Mouse (Mus musculus) myocyte (in vitro differentiated cells): ENCODE data around the gene Fam216a. TPM values are rescaled to one million over a fixed set of nuclear protein-coding genes. Genes with fewer than 3 reads are reported as not detected.
A peak's percentile ranks its signal among the peaks of the same experiment; 100 is the strongest.

ENCODE experiments used
- H3K27me3 ChIP-seq: one replicate; pipeline ENCODE4 v1.6.1; 2011; ENCODE audit not compliant: control insufficient read depth, insufficient read depth, insufficient read length
- H3K36me3 ChIP-seq: one replicate; pipeline ENCODE4 v1.6.1; 2011; ENCODE audit not compliant: control insufficient read depth, insufficient read depth
- H3K4me2 ChIP-seq: one replicate; pipeline ENCODE4 v1.6.1; 2011; ENCODE audit warnings: low read depth, control low read depth
- H3K4me3 ChIP-seq: one replicate; pipeline ENCODE4 v1.5.1; 2011; ENCODE audit warnings: mild to moderate bottlenecking, control low read depth, moderate library complexity
- H3K79me2 ChIP-seq: one replicate; pipeline ENCODE4 v1.6.1; 2011; ENCODE audit not compliant: control insufficient read depth, insufficient read depth
- H3ac ChIP-seq: one replicate; pipeline ENCODE4 v1.6.1; 2011; ENCODE audit not compliant: control insufficient read depth, insufficient read length
- CEBPB ChIP-seq: IDR thresholded peaks from 2 replicates; pipeline ENCODE4 v1.6.1; 2011; ENCODE audit warnings: mild to moderate bottlenecking, moderate library complexity; ENCODE audit not compliant: poor library complexity, insufficient read depth, severe bottlenecking
- E2F4 ChIP-seq: IDR thresholded peaks from one replicate; pipeline ENCODE4 v1.6.1; 2011; ENCODE audit warnings: mild to moderate bottlenecking, control low read depth, moderate library complexity; ENCODE audit not compliant: insufficient read depth
- MAX ChIP-seq: IDR thresholded peaks from one replicate; pipeline ENCODE4 v1.6.1; 2011; ENCODE audit warnings: low read depth, mild to moderate bottlenecking, control low read depth
- MYOD1 ChIP-seq, 3 experiments: IDR thresholded peaks; one replicate each; pipeline ENCODE4 v1.6.1; 2011; ENCODE audit warnings: control low read depth in 2 of 3, low read depth in 2 of 3, mild to moderate bottlenecking in 2 of 3, moderate library complexity in 1 of 3; ENCODE audit not compliant: insufficient read length in 2 of 3, control insufficient read depth in 1 of 3
- MYOG ChIP-seq, 3 experiments: IDR thresholded peaks; one replicate each; pipeline ENCODE4 v1.6.1; 2011; ENCODE audit warnings: control low read depth in 2 of 3, low read depth in 2 of 3, mild to moderate bottlenecking in 2 of 3; ENCODE audit not compliant: insufficient read length in 2 of 3, control insufficient read depth in 1 of 3, insufficient read depth in 1 of 3
- POLR2A ChIP-seq: IDR thresholded peaks from one replicate; pipeline ENCODE4 v1.6.1; 2011; ENCODE audit warnings: low read depth, mild to moderate bottlenecking, control low read depth, moderate library complexity; ENCODE audit not compliant: insufficient read length
- POLR2AphosphoS2 ChIP-seq: IDR thresholded peaks from one replicate; pipeline ENCODE4 v1.6.1; 2011; ENCODE audit warnings: low read depth, control low read depth; ENCODE audit not compliant: insufficient read length
- REST ChIP-seq: IDR thresholded peaks from one replicate; pipeline ENCODE4 v1.6.1; 2011; ENCODE audit warnings: mild to moderate bottlenecking, control low read depth, moderate library complexity; ENCODE audit not compliant: insufficient read depth, insufficient read length
- SRF ChIP-seq: IDR thresholded peaks from one replicate; pipeline ENCODE4 v1.6.1; 2011; ENCODE audit warnings: low read depth; ENCODE audit not compliant: control insufficient read depth, insufficient read length
- TCF12 ChIP-seq: IDR thresholded peaks from one replicate; pipeline ENCODE4 v1.6.1; 2011; ENCODE audit warnings: mild to moderate bottlenecking, control low read depth; ENCODE audit not compliant: poor library complexity, insufficient read depth, severe bottlenecking
- TCF3 ChIP-seq: IDR thresholded peaks from one replicate; pipeline ENCODE4 v1.6.1; 2011; ENCODE audit warnings: low read depth, control low read depth; ENCODE audit not compliant: insufficient read length
- USF1 ChIP-seq: IDR thresholded peaks from one replicate; pipeline ENCODE4 v1.6.1; 2011; ENCODE audit warnings: low read depth, mild to moderate bottlenecking, control low read depth, moderate library complexity
- polyA plus RNA-seq: library from polyadenylated mRNA; unstranded; fragments of >200 nt; fragmentation: generic; extraction: Trizol; gene quantifications from one replicate; pipeline ENCODE4 v1.2.1, GENCODE M21; 2012; ENCODE audit warnings: missing spikeins

Gene Fam216a
- polyA plus RNA-seq, 1 experiment, result 27.7 TPM

GRCm38 (mm10) chr5:122336554-122337294 lies 35.4 kb downstream of the Fam216a start:
- no peak overlapping the region for H3ac ChIP-seq
- no peaks in the 10 kb centered on the region for H3K36me3 ChIP-seq
- no peak overlapping the region for H3K4me3 ChIP-seq
- H3K79me2 ChIP-seq, result no peaks in the 10 kb centered on the region
- H3K4me2 ChIP-seq, result no peak overlapping the region
- H3K27me3 ChIP-seq, result no peaks in the 10 kb centered on the region
- no peak for TF ChIP-seq SRF
- no peak for TF ChIP-seq TCF3
- no peak for TF ChIP-seq POLR2A
- no peak for TF ChIP-seq USF1
- no peak for TF ChIP-seq POLR2AphosphoS2
- no peak for TF ChIP-seq MYOG (IDR thresholded peaks at IDR 0.05; ENCODE audit: control insufficient read depth in 1 of 3, insufficient read depth in 1 of 3, insufficient read length in 2 of 3, low read depth in 2 of 3)
- TF ChIP-seq CEBPB, result no peak
- no peak for TF ChIP-seq MYOD1 (IDR thresholded peaks at IDR 0.05; ENCODE audit: control insufficient read depth in 1 of 3, insufficient read length in 2 of 3, low read depth in 2 of 3)
- TF ChIP-seq MAX, result no peak
- TF ChIP-seq REST, result no peak
- TF ChIP-seq TCF12, result no peak
- no peak for TF ChIP-seq E2F4

GRCm38 (mm10) chr5:122334682-122335081 lies 37.5 kb downstream of the Fam216a start:
- Histone ChIP-seq H3K27me3 (no peaks in the 10 kb centered on the region), H3K4me2 (no peak overlapping the region), H3K36me3 (no peaks in the 10 kb centered on the region), H3K79me2 (no peaks in the 10 kb centered on the region), H3K4me3 (no peak overlapping the region), H3ac (no peak overlapping the region)
- TF ChIP-seq USF1, result no peak

GRCm38 (mm10) chr5:122330269-122330668 lies 41.9 kb downstream of the Fam216a start:
- TF ChIP-seq MYOG (IDR thresholded peaks at IDR 0.05; ENCODE audit: control insufficient read depth in 1 of 3, insufficient read depth in 1 of 3, insufficient read length in 2 of 3, low read depth in 2 of 3) (no peak), E2F4 (no peak), POLR2A (no peak), SRF (no peak), REST (no peak), TCF12 (no peak), CEBPB (no peak), MAX (no peak)
- Histone ChIP-seq H3K4me3 (no peak overlapping the region), H3K4me2 (no peak overlapping the region)

GRCm38 (mm10) chr5:122327283-122327682 lies 44.9 kb downstream of the Fam216a start:
- no peak overlapping the region for H3ac ChIP-seq
- no peaks in the 10 kb centered on the region for H3K79me2 ChIP-seq
- TF ChIP-seq TCF12 (no peak), MAX (no peak), CEBPB (no peak), USF1 (no peak), SRF (no peak), E2F4 (no peak), POLR2AphosphoS2 (no peak), REST (no peak), MYOG (IDR thresholded peaks at IDR 0.05; ENCODE audit: control insufficient read depth in 1 of 3, insufficient read depth in 1 of 3, insufficient read length in 2 of 3, low read depth in 2 of 3) (no peak), POLR2A (no peak), MYOD1 (IDR thresholded peaks at IDR 0.05; ENCODE audit: control insufficient read depth in 1 of 3, insufficient read length in 2 of 3, low read depth in 2 of 3) (no peak), TCF3 (no peak)
- no peak overlapping the region for H3K4me3 ChIP-seq
- H3K4me2 ChIP-seq, result no peak overlapping the region
- H3K36me3 ChIP-seq, result no peaks in the 10 kb centered on the region
- no peaks in the 10 kb centered on the region for H3K27me3 ChIP-seq

More at GRCm38 (mm10) chr5:122330269-122330668, 41.9 kb downstream of the Fam216a start:
- H3K36me3 ChIP-seq, result no peaks in the 10 kb centered on the region
- H3K79me2 ChIP-seq, result no peaks in the 10 kb centered on the region
- H3ac ChIP-seq, result no peak overlapping the region
- H3K27me3 ChIP-seq, result no peaks in the 10 kb centered on the region

- H3ac ChIP-seq, result no peak overlapping the region
- H3K4me2 ChIP-seq, result peak overlapping the region; percentile 20
- H3K4me3 ChIP-seq, result no peak overlapping the region
- no peak for TF ChIP-seq MAX
- TF ChIP-seq MYOG (IDR thresholded peaks at IDR 0.05; ENCODE audit: control insufficient read depth in 1 of 3, insufficient read depth in 1 of 3, insufficient read length in 2 of 3, low read depth in 2 of 3), result no peak
- no peaks in the 10 kb centered on the region for H3K36me3 ChIP-seq
- H3K27me3 ChIP-seq, result no peaks in the 10 kb centered on the region
- no peaks in the 10 kb centered on the region for H3K79me2 ChIP-seq
Measured at GRCm38 (mm10) chr5:122325477-122325876, 46.7 kb downstream of the Fam216a start.
